Mouse (Mus musculus) MEL (cell line): ENCODE data around the gene Rimklb. TPM values are rescaled to one million over a fixed set of nuclear protein-coding genes. Genes with fewer than 3 reads are reported as not detected.

Source experiments
- DNase-seq: peaks from one replicate; pipeline ENCODE4 v3.0.0; 2011; ENCODE audit warnings: low read depth, low spot score
- H3K27ac ChIP-seq: 2 replicates; pipeline ENCODE4 v1.5.1; 2012; ENCODE audit warnings: low read depth, mild to moderate bottlenecking, control low read depth, low read length, moderate library complexity; ENCODE audit not compliant: control insufficient read depth
- H3K27me3 ChIP-seq, 2 experiments: fragments of 150-350 bp in 1 of 2; sonication (generic) in 1 of 2; 2 replicates each; pipeline ENCODE4 v1.6.1; 2012; ENCODE audit warnings: low read length in 2 of 2, mild to moderate bottlenecking in 2 of 2, improper control_type of control experiment in 1 of 2, moderate library complexity in 1 of 2; ENCODE audit not compliant: insufficient read depth in 2 of 2, control insufficient read depth in 1 of 2
- H3K36me3 ChIP-seq, 2 experiments: 2 replicates each; pipeline ENCODE4 v1.6.1; 2012 to 2014; ENCODE audit warnings: low read length in 2 of 2, improper control_type of control experiment in 1 of 2, inconsistent platforms in 1 of 2, mild to moderate bottlenecking in 1 of 2; ENCODE audit not compliant: insufficient read depth in 2 of 2, control insufficient read depth in 1 of 2
- H3K4me1 ChIP-seq, 2 experiments: fragments of 150-350 bp in 1 of 2; sonication (generic) in 1 of 2; 2 replicates each; pipeline ENCODE4 v1.6.1; 2012; ENCODE audit warnings: low read length in 2 of 2, improper control_type of control experiment in 1 of 2, mild to moderate bottlenecking in 1 of 2; ENCODE audit not compliant: insufficient read depth in 2 of 2, control insufficient read depth in 1 of 2
- H3K4me3 ChIP-seq, 2 experiments: fragments of 150-350 bp in 1 of 2; sonication (generic) in 1 of 2; 2 replicates each; pipeline ENCODE4 v1.5.1; 2012; ENCODE audit warnings: low read depth in 2 of 2, low read length in 2 of 2, mild to moderate bottlenecking in 2 of 2, moderate library complexity in 2 of 2, control low read depth in 1 of 2, improper control_type of control experiment in 1 of 2; ENCODE audit not compliant: control insufficient read depth in 1 of 2, insufficient read depth in 1 of 2
- H3K79me2 ChIP-seq: 2 replicates; pipeline ENCODE4 v1.6.1; 2012; ENCODE audit warnings: mild to moderate bottlenecking, low read length, moderate library complexity; ENCODE audit not compliant: control insufficient read depth, poor library complexity, insufficient read depth
- H3K9ac ChIP-seq: 2 replicates; pipeline ENCODE4 v1.6.1; 2012; ENCODE audit warnings: low read depth, mild to moderate bottlenecking, control low read depth, low read length, moderate library complexity; ENCODE audit not compliant: control insufficient read depth, poor library complexity, severe bottlenecking
- H3K9me3 ChIP-seq: fragments of 150-350 bp; sonication (generic); replicated peaks from 2 replicates; pipeline ENCODE4 v1.6.1; 2012; ENCODE audit warnings: mild to moderate bottlenecking, low read length, improper control_type of control experiment, moderate library complexity; ENCODE audit not compliant: insufficient read depth
- CHD1 ChIP-seq: IDR thresholded peaks from 2 replicates; pipeline ENCODE4 v1.6.1; 2012; ENCODE audit warnings: low read depth, mild to moderate bottlenecking, inconsistent platforms, low read length, improper control_type of control experiment
- CHD2 ChIP-seq: IDR thresholded peaks from 2 replicates; pipeline ENCODE4 v1.6.1; 2011; ENCODE audit warnings: low read length, improper control_type of control experiment
- CTCF ChIP-seq, 3 experiments: IDR thresholded peaks in 2 of 3; conservative IDR thresholded peaks in 1 of 3; 2 replicates each; pipeline ENCODE4 v1.5.1; 2011 to 2012; ENCODE audit warnings: low read length in 3 of 3, low read depth in 2 of 3, mild to moderate bottlenecking in 2 of 3, improper control_type of control experiment in 1 of 3, inconsistent platforms in 1 of 3, mixed read lengths in 1 of 3, moderate library complexity in 1 of 3; ENCODE audit not compliant: control insufficient read depth in 1 of 3, insufficient read depth in 1 of 3, poor library complexity in 1 of 3, severe bottlenecking in 1 of 3
- E2F4 ChIP-seq: IDR thresholded peaks from 2 replicates; pipeline ENCODE4 v1.6.1; 2011; ENCODE audit warnings: low read depth, low read length, improper control_type of control experiment, borderline replicate concordance
- ELF1 ChIP-seq: IDR thresholded peaks from 2 replicates; pipeline ENCODE4 v1.6.1; 2014; ENCODE audit warnings: low read depth, mild to moderate bottlenecking, inconsistent platforms, low read length, improper control_type of control experiment, moderate library complexity
- GABPA ChIP-seq: IDR thresholded peaks from 2 replicates; pipeline ENCODE4 v1.6.1; 2012; ENCODE audit warnings: low read depth, mild to moderate bottlenecking, inconsistent platforms, low read length, improper control_type of control experiment, moderate library complexity
- HCFC1 ChIP-seq: IDR thresholded peaks from 2 replicates; pipeline ENCODE4 v1.6.1; 2012; ENCODE audit warnings: low read depth, mild to moderate bottlenecking, inconsistent platforms, low read length, improper control_type of control experiment, moderate library complexity
- JUND ChIP-seq: IDR thresholded peaks from 2 replicates; pipeline ENCODE4 v1.6.1; 2011; ENCODE audit warnings: low read depth, mild to moderate bottlenecking, improper control_type of control experiment, low read length
- MAX ChIP-seq: IDR thresholded peaks from 2 replicates; pipeline ENCODE4 v1.6.1; 2011; ENCODE audit warnings: low read length, improper control_type of control experiment
- MAZ ChIP-seq: IDR thresholded peaks from 2 replicates; pipeline ENCODE4 v1.6.1; 2012; ENCODE audit warnings: low read depth, mild to moderate bottlenecking, inconsistent platforms, low read length, improper control_type of control experiment
- MXI1 ChIP-seq: IDR thresholded peaks from 2 replicates; pipeline ENCODE4 v1.6.1; 2011; ENCODE audit warnings: mild to moderate bottlenecking, low read depth, low read length, improper control_type of control experiment
- MYB ChIP-seq: IDR thresholded peaks from 2 replicates; pipeline ENCODE4 v1.6.1; 2011; ENCODE audit warnings: mild to moderate bottlenecking, low read depth, low read length, improper control_type of control experiment
- NELFE ChIP-seq: IDR thresholded peaks from 2 replicates; pipeline ENCODE4 v1.6.1; 2011; ENCODE audit warnings: low read depth, low read length, improper control_type of control experiment
- POLR2AphosphoS2 ChIP-seq: IDR thresholded peaks from 2 replicates; pipeline ENCODE4 v1.6.1; 2011; ENCODE audit warnings: low read length, improper control_type of control experiment
- RAD21 ChIP-seq: IDR thresholded peaks from 2 replicates; pipeline ENCODE4 v1.6.1; 2011; ENCODE audit warnings: mild to moderate bottlenecking, low read depth, low read length, improper control_type of control experiment
- RCOR1 ChIP-seq: IDR thresholded peaks from 2 replicates; pipeline ENCODE4 v1.6.1; 2012; ENCODE audit warnings: low read depth, mild to moderate bottlenecking, inconsistent platforms, low read length, improper control_type of control experiment
- SMC3 ChIP-seq: IDR thresholded peaks from 2 replicates; pipeline ENCODE4 v1.6.1; 2011; ENCODE audit warnings: low read depth, low read length, improper control_type of control experiment
- TAL1 ChIP-seq: IDR thresholded peaks from 2 replicates; pipeline ENCODE4 v1.6.1; 2012; ENCODE audit warnings: mild to moderate bottlenecking, inconsistent platforms, low read length, moderate library complexity, mixed read lengths
- TCF12 ChIP-seq: IDR thresholded peaks from 2 replicates; pipeline ENCODE4 v1.6.1; 2014; ENCODE audit warnings: low read depth, mild to moderate bottlenecking, inconsistent platforms, low read length, improper control_type of control experiment, moderate library complexity
- UBTF ChIP-seq: IDR thresholded peaks from 2 replicates; pipeline ENCODE4 v1.6.1; 2012; ENCODE audit warnings: low read depth, mild to moderate bottlenecking, inconsistent platforms, low read length, improper control_type of control experiment, moderate library complexity, borderline replicate concordance; ENCODE audit not compliant: insufficient read depth
- ZC3H11A ChIP-seq: IDR thresholded peaks from 2 replicates; pipeline ENCODE4 v1.6.1; 2012; ENCODE audit warnings: low read depth, mild to moderate bottlenecking, inconsistent platforms, low read length, improper control_type of control experiment
- ZKSCAN1 ChIP-seq: IDR thresholded peaks from 2 replicates; pipeline ENCODE4 v1.6.1; 2012; ENCODE audit warnings: low read depth, mild to moderate bottlenecking, inconsistent platforms, low read length, improper control_type of control experiment, moderate library complexity
- ZNF384 ChIP-seq: IDR thresholded peaks from 2 replicates; pipeline ENCODE4 v1.6.1; 2012; ENCODE audit warnings: low read depth, mild to moderate bottlenecking, inconsistent platforms, low read length, improper control_type of control experiment
- polyA plus RNA-seq, 2 experiments: library from polyadenylated mRNA; stranded (reverse) in 1 of 2; unstranded in 1 of 2; fragments of >175 nt in 1 of 2; fragments of >200 nt in 1 of 2; gene quantifications; 2 replicates each; pipeline versions ENCODE4 v1.2.1 to v1.2.4; 2012; ENCODE audit warnings: low replicate concordance in 2 of 2, low read depth in 1 of 2; ENCODE audit not compliant: insufficient read length in 2 of 2, insufficient read depth in 1 of 2, missing spikeins in 1 of 2
- total RNA-seq: library from RNA; depleted of rRNA; stranded (reverse); fragments of 300-350 nt; gene quantifications from 2 replicates; pipeline ENCODE4 v1.2.3, GENCODE M21; 2012

Gene Rimklb
- total and polyA plus RNA-seq, 3 experiments, result 0.04 to 0.08 TPM; not detected in 1

DNA sequence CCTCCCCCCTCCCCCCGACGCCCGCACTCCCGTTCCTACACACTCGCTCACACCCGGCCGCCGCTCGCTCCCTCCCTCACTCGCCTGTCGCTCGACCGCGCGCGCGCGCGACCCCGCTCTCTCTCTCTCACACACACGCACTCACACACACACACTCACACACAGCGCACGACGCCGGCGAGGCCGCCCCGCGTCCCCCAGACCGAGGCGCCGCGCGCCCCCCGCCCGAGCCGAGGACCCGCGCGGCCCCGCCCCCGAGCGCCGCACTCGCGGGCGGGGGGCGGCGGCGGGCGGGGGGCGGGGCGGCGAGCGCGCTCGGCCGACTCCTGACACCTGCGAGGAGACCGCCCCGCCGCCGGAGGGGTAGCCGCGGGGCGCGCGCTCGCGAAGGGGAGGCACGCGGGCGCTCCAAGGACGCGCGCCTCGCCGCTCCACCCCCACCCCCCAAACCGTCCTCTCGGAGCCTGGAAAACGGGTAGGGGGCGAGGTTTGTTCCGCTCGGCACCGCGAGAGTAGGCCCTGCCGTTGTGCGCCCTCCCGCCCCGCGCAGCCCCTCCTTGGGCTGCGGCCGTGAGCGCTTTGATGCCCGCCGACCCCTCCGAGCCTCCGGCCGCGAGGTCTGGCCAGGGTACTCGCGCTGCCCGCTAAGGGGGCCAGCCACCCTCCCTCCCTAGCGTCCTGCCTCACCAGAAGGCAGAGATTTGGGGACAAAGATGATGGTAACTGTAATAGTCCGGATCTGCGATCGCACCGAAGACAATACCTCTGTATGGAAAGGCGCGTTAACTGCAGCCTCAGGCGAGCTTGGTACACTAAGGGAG lies 12.1 kb downstream of the Rimklb start:
- Histone ChIP-seq H3K79me2 (no peaks in the 10 kb centered on the region), H3K27ac (no peak overlapping the region), H3K9me3 (no peaks in the 10 kb centered on the region), H3K4me1 (no peaks in the 10 kb centered on the region), H3K27me3 (peaks cover 3 to 4% of the 10 kb centered on the region in 2 experiments; a peak in 2 of 4 replicates), H3K9ac (no peak overlapping the region), H3K36me3 (no peaks in the 10 kb centered on the region), H3K4me3 (no peak overlapping the region)
- DNase-seq, result no peak
- TF ChIP-seq ZNF384 (no peak), MYB (no peak), TAL1 (no peak), RCOR1 (no peak), CTCF (IDR thresholded peaks at IDR 0.05 in 2 of 3, conservative IDR thresholded peaks at IDR 0.05 in 1 of 3; ENCODE audit: control insufficient read depth in 1 of 3, insufficient read depth in 1 of 3, low read depth in 2 of 3, low read length in 3 of 3, poor library complexity in 1 of 3, severe bottlenecking in 1 of 3) (no peak), NELFE (no peak), ZC3H11A (no peak), GABPA (no peak), E2F4 (no peak), RAD21 (no peak), JUND (no peak), MAZ (no peak), ZKSCAN1 (no peak), SMC3 (no peak)

DNA sequence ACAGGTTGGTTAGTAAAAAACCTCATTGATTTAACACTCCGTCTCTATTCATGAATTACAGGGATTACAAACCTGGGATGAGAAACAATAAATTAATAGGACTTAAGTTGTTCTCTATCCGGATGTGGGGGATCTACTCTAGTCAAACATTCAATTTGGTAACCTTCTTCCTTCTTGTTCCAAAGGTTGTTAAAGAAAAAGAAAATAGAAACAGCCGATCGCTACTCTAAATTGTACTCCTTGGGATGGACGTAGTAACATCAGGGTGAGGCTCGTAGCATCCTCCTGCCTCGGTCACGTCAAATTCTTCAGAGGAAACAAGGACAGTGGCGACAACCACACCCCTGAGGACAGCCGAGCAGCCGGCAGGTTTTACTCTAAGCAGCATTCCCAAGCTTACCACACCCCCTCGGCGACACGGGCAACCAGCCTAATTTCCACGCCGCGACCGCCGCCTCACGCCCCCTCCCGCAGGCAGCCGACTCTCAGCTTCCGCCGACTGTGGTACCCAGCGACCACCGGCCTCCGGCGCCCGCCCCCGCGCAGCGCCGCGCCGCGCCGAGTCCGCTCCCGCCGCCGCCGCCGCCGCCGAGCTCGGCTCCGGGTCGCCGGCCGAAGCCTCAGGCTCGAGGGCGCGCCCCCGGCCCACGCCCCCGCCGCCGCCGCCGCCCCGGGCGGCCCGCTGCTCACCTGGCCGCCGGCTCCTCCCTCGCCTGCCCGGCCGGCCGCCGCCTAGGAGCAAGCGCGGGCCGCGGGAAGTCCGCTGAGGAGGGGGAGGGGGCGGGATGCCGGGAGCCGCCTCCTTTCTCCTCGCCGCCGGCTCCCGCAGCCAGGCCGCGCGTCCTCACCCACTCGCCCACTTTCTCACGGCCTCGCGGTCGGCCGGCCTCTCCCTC lies 12.9 kb downstream of the Rimklb start:
- Histone ChIP-seq H3K27ac (no peak overlapping the region), H3K4me3 (no peak overlapping the region), H3K36me3 (no peaks in the 10 kb centered on the region), H3K4me1 (no peaks in the 10 kb centered on the region), H3K79me2 (no peaks in the 10 kb centered on the region), H3K9ac (no peak overlapping the region), H3K27me3 (peaks cover 4 to 5% of the 10 kb centered on the region in 2 experiments), H3K9me3 (no peaks in the 10 kb centered on the region)
- TF ChIP-seq CHD1 (no peak), ELF1 (no peak), GABPA (no peak), MAZ (no peak), ZNF384 (no peak), UBTF (no peak), ZKSCAN1 (no peak), CHD2 (no peak), MXI1 (no peak), CTCF (IDR thresholded peaks at IDR 0.05 in 2 of 3, conservative IDR thresholded peaks at IDR 0.05 in 1 of 3; ENCODE audit: control insufficient read depth in 1 of 3, insufficient read depth in 1 of 3, low read depth in 2 of 3, low read length in 3 of 3, poor library complexity in 1 of 3, severe bottlenecking in 1 of 3) (no peak), RCOR1 (no peak), ZC3H11A (no peak), HCFC1 (no peak), MAX (no peak), TCF12 (no peak), POLR2AphosphoS2 (no peak), TAL1 (no peak)
- no peak for DNase-seq
